Mouse (Mus musculus) effector memory CD4-positive, alpha-beta T cell, adult 5 months (primary cell): ENCODE results near the gene Gm1123. TPM values are rescaled to one million over a fixed set of nuclear protein-coding genes. Genes with fewer than 3 reads are reported as not detected.

Experiments
- polyA plus RNA-seq: library from polyadenylated mRNA; unstranded; fragments of 100-300 nt; shearing (Covaris generic); gene quantifications from one replicate; pipeline ENCODE4 v1.2.1, GENCODE M21; 2017

Gene Gm1123
- not detected for polyA plus RNA-seq

GRCm38 (mm10) chr9:99035575-99035974 lies at the start of gene Gm1123:
TSS of gene Gm1123 (minus strand) at chr9:99035715.

GRCm38 (mm10) chr9:98985800-98986475 lies 49.6 kb downstream of the Gm1123 start, which contains the start of gene Faim:
TSS of gene Faim (plus strand) at chr9:98986373.

Other genes with a start within 250 kb of the Gm1123 start
- not detected for gene Prr23a1, start 193.2 kb downstream of the Gm1123 start, polyA plus RNA-seq
- not detected for gene Prr23a2, start 179.2 kb downstream of the Gm1123 start, polyA plus RNA-seq
- gene Prr23a3, start 170.9 kb downstream of the Gm1123 start, polyA plus RNA-seq, result not detected
- not detected for gene 7420426K07Rik, start 132.6 kb downstream of the Gm1123 start, polyA plus RNA-seq
- gene Foxl2, start 80.4 kb downstream of the Gm1123 start, polyA plus RNA-seq, result not detected
- 40.7 TPM for gene Faim, start 49.3 kb downstream of the Gm1123 start, polyA plus RNA-seq
- 10.1 TPM for gene Pik3cb, start 104.9 kb upstream of the Gm1123 start, polyA plus RNA-seq
- not detected for gene Faiml, start 201.5 kb upstream of the Gm1123 start, polyA plus RNA-seq
- 11.2 TPM for gene Cep70, start 207.7 kb upstream of the Gm1123 start, polyA plus RNA-seq